Mouse (Mus musculus) midbrain, embryonic 16.5 days (tissue): ENCODE measurements around the gene Gm3952. TPM values are rescaled to one million over a fixed set of nuclear protein-coding genes. Genes with fewer than 3 reads are reported as not detected.

Experiments
- ATAC-seq: fragments of 200-750 bp; cut with Nextera tagmentation; 2 replicates; pipeline ENCODE4 v1.8.0; 2017; ENCODE audit warnings: moderate TSS enrichment
- H3K27ac ChIP-seq: fragments of 300-500 bp; sonication (generic); 2 replicates; pipeline ENCODE4 v1.5.1; 2014; ENCODE audit warnings: mild to moderate bottlenecking, low read length, mixed read lengths
- H3K27me3 ChIP-seq: fragments of 300-500 bp; sonication (generic); 2 replicates; pipeline ENCODE4 v1.6.1; 2014; ENCODE audit warnings: low read depth, low read length, mixed read lengths; ENCODE audit not compliant: control insufficient read depth, insufficient read depth
- H3K36me3 ChIP-seq: fragments of 300-500 bp; sonication (generic); 2 replicates; pipeline ENCODE4 v1.6.1; 2014; ENCODE audit warnings: mild to moderate bottlenecking, low read length, moderate library complexity, mixed read lengths; ENCODE audit not compliant: control insufficient read depth, insufficient read depth
- H3K4me1 ChIP-seq: fragments of 300-500 bp; sonication (generic); 2 replicates; pipeline ENCODE4 v1.6.1; 2014; ENCODE audit warnings: mild to moderate bottlenecking, low read length, mixed read lengths; ENCODE audit not compliant: control insufficient read depth, insufficient read depth
- H3K4me2 ChIP-seq: fragments of 300-500 bp; sonication (generic); 2 replicates; pipeline ENCODE4 v1.6.1; 2014; ENCODE audit warnings: mild to moderate bottlenecking, low read length, mixed read lengths
- H3K4me3 ChIP-seq: fragments of 300-500 bp; sonication (generic); 2 replicates; pipeline ENCODE4 v1.5.1; 2014; ENCODE audit warnings: low read depth, mild to moderate bottlenecking, low read length, moderate library complexity, mixed read lengths
- H3K9ac ChIP-seq: fragments of 300-500 bp; sonication (generic); 2 replicates; pipeline ENCODE4 v1.6.1; 2014; ENCODE audit warnings: low read depth, low read length, mixed read lengths
- H3K9me3 ChIP-seq: fragments of 300-500 bp; sonication (generic); replicated peaks from 2 replicates; pipeline ENCODE4 v1.6.1; 2014; ENCODE audit warnings: mild to moderate bottlenecking, low read length, mixed read lengths; ENCODE audit not compliant: control insufficient read depth, poor library complexity, severe bottlenecking
- WGBS: fragments of 180-500 bp; shearing (Covaris S2); extraction: QIAGEN DNeasy Blood & Tissue Kit; methylation state at CpG from one replicate; pipeline ENCODE4 v1.1.7; 2014; 5-methylcytosine and 5-hydroxymethylcytosine counted together
- polyA plus RNA-seq: library from polyadenylated mRNA; unstranded; fragments of >200 nt; fragmentation: Nextera tagmentation; extraction: Ambion mirVana; gene quantifications from 2 replicates; pipeline ENCODE4 v1.2.1, GENCODE M21; 2015

The Gm3952 gene
- polyA plus RNA-seq, 1 experiment from 2014 or later: not detected

DNA sequence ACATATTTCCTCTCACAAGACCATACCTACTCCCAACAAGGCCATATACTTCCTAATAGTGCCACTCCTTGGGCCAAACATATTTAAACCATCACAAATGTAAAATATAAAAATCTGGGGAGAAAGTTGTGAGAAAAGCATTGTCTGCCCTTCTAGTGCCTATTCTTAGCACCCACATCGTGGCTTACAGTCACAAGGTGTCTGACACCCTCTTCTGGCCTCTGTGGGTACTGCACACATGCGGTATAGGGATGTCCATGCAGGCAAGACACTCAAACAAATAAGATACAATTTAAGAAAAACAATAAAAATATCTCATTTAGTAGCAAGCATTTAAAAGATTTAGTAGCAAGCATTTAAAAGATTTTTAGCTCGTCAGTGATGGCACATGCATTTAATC lies 89.2 kb downstream of the Gm3952 start:
- WGBS: 45% methylated on average over 3 of the region's 3 CpGs
- Histone ChIP-seq H3K36me3 (peaks cover 17% of the 10 kb centered on the region), H3K4me2 (no peak overlapping the region), H3K9me3 (no peaks in the 10 kb centered on the region), H3K27ac (no peak overlapping the region), H3K9ac (no peak overlapping the region), H3K27me3 (no peaks in the 10 kb centered on the region), H3K4me3 (no peak overlapping the region), H3K4me1 (0 out of 2 replicates have a peak, but pooled peaks cover 2% of the 10 kb centered on the region)
- no peak for ATAC-seq

- Histone ChIP-seq H3K9ac (no peak overlapping the region), H3K27me3 (no peaks in the 10 kb centered on the region), H3K4me3 (no peak overlapping the region), H3K4me2 (no peak overlapping the region), H3K27ac (no peak overlapping the region), H3K9me3 (no peaks in the 10 kb centered on the region), H3K4me1 (0 out of 2 replicates have a peak, but pooled peaks cover 2% of the 10 kb centered on the region), H3K36me3 (peaks cover 9% of the 10 kb centered on the region)
- no peak for ATAC-seq
- 87% methylated on average over 2 of the region's 2 CpGs for WGBS
These were observed 93.7 kb downstream of the Gm3952 start for GRCm38 (mm10) chr8:128704836-128705235.

GRCm38 (mm10) chr8:128704376-128704775 lies 94.1 kb downstream of the Gm3952 start:
- Histone ChIP-seq H3K4me1 (0 out of 2 replicates have a peak, but pooled peaks cover 2% of the 10 kb centered on the region), H3K27me3 (no peaks in the 10 kb centered on the region), H3K36me3 (peaks cover 9% of the 10 kb centered on the region), H3K9me3 (no peaks in the 10 kb centered on the region), H3K4me3 (no peak overlapping the region), H3K27ac (no peak overlapping the region), H3K9ac (no peak overlapping the region), H3K4me2 (no peak overlapping the region)
- no peak for ATAC-seq
- WGBS: 93% methylated on average over 1 of the region's 1 CpGs

DNA sequence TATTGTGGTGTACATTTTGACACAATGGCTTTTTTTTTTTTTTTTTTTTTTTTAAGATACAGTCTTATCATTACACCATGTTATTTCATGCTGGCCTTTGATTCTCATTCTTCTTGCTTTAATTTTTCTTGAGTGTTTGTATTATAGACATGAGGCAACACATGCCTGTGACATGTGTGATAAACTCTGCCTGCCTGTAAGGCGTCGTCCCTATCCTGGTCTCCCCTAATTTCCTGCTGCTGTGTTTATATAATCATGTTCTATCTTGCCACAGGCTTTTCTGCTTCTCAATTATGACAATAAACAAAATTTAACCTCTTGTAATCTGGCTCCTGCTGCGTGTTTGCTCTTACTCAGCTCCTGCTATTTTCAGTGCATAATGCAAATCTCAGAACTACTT lies 100.5 kb downstream of the Gm3952 start:
- Histone ChIP-seq H3K27me3 (no peaks in the 10 kb centered on the region), H3K4me1 (peaks cover 2% of the 10 kb centered on the region; the same call in 1 of the 2 replicates), H3K4me2 (no peak overlapping the region), H3K4me3 (no peak overlapping the region), H3K27ac (no peak overlapping the region), H3K9me3 (no peaks in the 10 kb centered on the region), H3K36me3 (no peaks in the 10 kb centered on the region), H3K9ac (no peak overlapping the region)
- 89% methylated on average over 3 of the region's 3 CpGs for WGBS
- ATAC-seq: no peak

DNA sequence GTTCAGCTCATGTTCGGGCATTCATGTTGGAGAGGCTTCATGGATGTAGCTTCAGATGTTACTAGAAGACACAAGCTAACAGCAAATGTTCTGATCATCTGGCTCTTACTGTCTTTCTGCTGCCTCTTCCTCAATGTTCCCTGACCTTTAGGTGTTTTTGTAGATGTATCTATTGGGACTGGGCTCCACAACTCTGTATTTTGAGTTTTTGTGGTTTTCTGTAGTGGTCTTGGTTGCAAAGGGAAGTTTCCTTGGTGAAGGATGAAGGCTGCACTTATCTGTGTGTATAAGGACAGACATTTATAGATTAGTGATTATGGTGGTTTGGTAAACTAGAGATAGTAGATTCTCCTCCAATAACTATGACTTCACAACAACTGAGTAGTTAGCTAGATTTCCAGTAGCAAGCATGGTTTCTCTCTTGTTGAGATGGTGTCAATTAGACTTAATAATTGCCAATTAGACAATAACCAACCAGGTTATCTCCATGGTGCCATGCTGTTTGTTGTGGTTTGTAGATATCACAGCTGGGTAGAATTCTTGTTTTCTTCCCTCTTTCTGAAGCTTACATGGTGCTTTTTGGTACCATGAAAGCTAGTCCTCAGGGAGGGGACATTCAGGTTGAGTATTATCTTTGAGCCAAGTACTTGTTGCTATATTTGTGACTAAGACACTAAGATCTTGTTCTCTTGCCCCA lies 101.6 kb downstream of the Gm3952 start:
- Histone ChIP-seq H3K4me1 (peaks cover 2% of the 10 kb centered on the region; the same call in 1 of the 2 replicates), H3K4me2 (no peak overlapping the region), H3K36me3 (no peaks in the 10 kb centered on the region), H3K9ac (no peak overlapping the region), H3K4me3 (no peak overlapping the region), H3K9me3 (no peaks in the 10 kb centered on the region), H3K27me3 (no peaks in the 10 kb centered on the region), H3K27ac (no peak overlapping the region)
- no peak for ATAC-seq
- 100% methylated on average over 1 of the region's 1 CpGs for WGBS

Other genes starting within 250 kb of the Gm3952 start
- 72.9 and 76.5 TPM in 2 replicates for gene Itgb1, start 113.0 kb downstream of the Gm3952 start, polyA plus RNA-seq